Mouse (Mus musculus): ENCODE data around the gene Izumo1r.

DNA sequence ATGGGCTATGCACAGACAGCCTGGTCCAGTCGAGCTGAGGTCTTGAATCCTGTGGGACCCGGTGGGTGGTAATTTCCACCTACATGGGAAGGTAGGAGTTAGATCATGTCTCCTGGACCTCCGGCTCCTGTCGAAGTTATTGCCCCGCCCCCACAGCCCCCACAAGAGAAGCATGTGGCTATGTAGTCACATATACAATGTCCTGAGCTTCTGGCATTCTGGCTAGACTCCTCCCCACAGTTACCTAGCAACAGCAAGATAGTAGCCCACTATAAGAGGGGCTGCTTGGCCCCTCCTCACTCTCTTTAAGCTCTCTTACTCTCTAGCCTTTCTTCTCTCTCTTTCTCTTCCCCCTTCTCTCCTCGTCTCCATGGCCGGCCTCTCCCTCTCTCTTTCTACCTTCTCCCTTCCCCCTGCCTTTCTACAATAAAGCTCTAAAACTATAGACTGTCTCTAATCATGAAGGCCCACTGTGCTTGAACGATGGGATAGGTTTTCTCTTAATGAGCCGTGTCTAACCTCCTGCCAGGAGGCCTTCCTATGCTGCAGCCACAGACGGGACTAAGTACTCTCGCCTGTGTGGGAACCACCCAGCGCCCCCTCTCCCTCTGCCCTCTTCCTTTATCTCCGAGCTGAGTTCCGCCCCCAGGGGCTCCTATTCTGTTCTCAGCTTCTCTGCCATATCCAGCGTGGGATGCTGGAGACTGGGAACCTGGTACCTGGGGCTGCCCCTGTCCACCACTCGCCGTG, 31.4 kb downstream of the Izumo1r start:
- TF ChIP-seq POLR2A (IDR thresholded peaks at IDR 0.05; ENCODE audit: control insufficient read depth, extremely low read depth, insufficient read depth, low read length, poor library complexity) (no peak), CTCF (IDR thresholded peaks at IDR 0.05; ENCODE audit: borderline replicate concordance, control insufficient read depth, extremely low read depth, insufficient read depth, low read length, poor library complexity) (no peak)

Data from thymus, adult 2 months (tissue).